Mouse (Mus musculus) brain, embryonic 14.5 days (tissue): ENCODE measurements at regions not wholly inside any gene's neighbourhood (a gene's known extent, or its start where the extent isn't known, plus 50 kb on each side); places are given as distances from the start of the nearest gene placed in this dataset.

ENCODE experiments used
- CTCF ChIP-seq: fragments of 200-500 bp; IDR thresholded peaks from 2 replicates; pipeline ENCODE4 v1.5.1; 2012; ENCODE audit warnings: inconsistent platforms, mild to moderate bottlenecking, moderate library complexity, borderline replicate concordance; ENCODE audit not compliant: insufficient read depth, insufficient read length; ENCODE audit errors: extremely low read depth
- POLR2A ChIP-seq: fragments of 200-500 bp; IDR thresholded peaks from 2 replicates; pipeline ENCODE4 v1.6.1; 2012; ENCODE audit warnings: mild to moderate bottlenecking, inconsistent platforms, borderline replicate concordance; ENCODE audit not compliant: poor library complexity, insufficient read depth, insufficient read length, severe bottlenecking; ENCODE audit errors: extremely low read depth

- TF ChIP-seq POLR2A (no peak), CTCF (no peak)
Observed at GRCm38 (mm10) chr16:77442866-77443265, 159.0 kb downstream of the Gm11146 start.
